Mouse (Mus musculus) hindbrain, embryonic 14.5 days (tissue): ENCODE measurements around the gene Smc3. TPM values are rescaled to one million over a fixed set of nuclear protein-coding genes. Genes with fewer than 3 reads are reported as not detected.

Experiments used
- ATAC-seq: fragments of 200-750 bp; cut with Nextera tagmentation; 2 replicates; pipeline ENCODE4 v1.8.0; 2017; ENCODE audit warnings: moderate number of reproducible peaks, mild to moderate bottlenecking, moderate TSS enrichment, moderate library complexity; ENCODE audit not compliant: low FRiP score
- DNase-seq: peaks from one replicate; pipeline ENCODE4 v3.0.0-alpha.2; 2015; ENCODE audit warnings: low spot score
- H3K27ac ChIP-seq: fragments of 300-500 bp; sonication (generic); 2 replicates; pipeline ENCODE4 v1.5.1; 2014; ENCODE audit warnings: mild to moderate bottlenecking, moderate library complexity
- H3K27me3 ChIP-seq: fragments of 300-500 bp; sonication (generic); 2 replicates; pipeline ENCODE4 v1.6.1; 2014; ENCODE audit warnings: mild to moderate bottlenecking, low read length, mixed read lengths; ENCODE audit not compliant: control insufficient read depth, insufficient read depth
- H3K36me3 ChIP-seq: fragments of 300-500 bp; sonication (generic); replicated peaks from 2 replicates; pipeline ENCODE4 v1.6.1; 2014; ENCODE audit not compliant: control insufficient read depth, insufficient read depth
- H3K4me1 ChIP-seq: fragments of 300-500 bp; sonication (generic); replicated peaks from 2 replicates; pipeline ENCODE4 v1.6.1; 2014; ENCODE audit warnings: antibody characterized with exemption, low read length, mixed read lengths; ENCODE audit not compliant: control insufficient read depth, insufficient read depth
- H3K4me2 ChIP-seq: fragments of 300-500 bp; sonication (generic); replicated peaks from 2 replicates; pipeline ENCODE4 v1.6.1; 2014; ENCODE audit warnings: mild to moderate bottlenecking, moderate library complexity
- H3K4me3 ChIP-seq: fragments of 300-500 bp; sonication (generic); replicated peaks from 2 replicates; pipeline ENCODE4 v1.5.1; 2014; ENCODE audit warnings: mild to moderate bottlenecking, low read length
- H3K9ac ChIP-seq: fragments of 300-500 bp; sonication (generic); 2 replicates; pipeline ENCODE4 v1.6.1; 2014
- H3K9me3 ChIP-seq: fragments of 300-500 bp; sonication (generic); 2 replicates; pipeline ENCODE4 v1.6.1; 2016; ENCODE audit warnings: low read length; ENCODE audit not compliant: control insufficient read depth
- WGBS: fragments of 180-500 bp; shearing (Covaris S2); extraction: QIAGEN DNeasy Blood & Tissue Kit; methylation state at CpG from one replicate; pipeline ENCODE4 v1.1.7; 2014; 5-methylcytosine and 5-hydroxymethylcytosine counted together
- polyA plus RNA-seq: library from polyadenylated mRNA; unstranded; fragments of >200 nt; fragmentation: Nextera tagmentation; extraction: Ambion mirVana; gene quantifications from 2 replicates; pipeline ENCODE4 v1.2.1, GENCODE M21; 2014

Gene Smc3
- 50.0 and 53.1 TPM in 2 replicates for polyA plus RNA-seq

- H3K27ac ChIP-seq: peak within 1 kb of the TSS; percentile 98
- peak within 1 kb of the TSS; percentile 93 for H3K4me3 ChIP-seq
- WGBS: under 1% methylated on average over 68 of the region's 70 CpGs
- ATAC-seq (peak; percentile 96), DNase-seq (peak; percentile 98)
- no peaks in the 10 kb centered on the region for H3K27me3 ChIP-seq
- peaks cover 20% of the 10 kb centered on the region for H3K4me1 ChIP-seq
- no peaks in the 10 kb centered on the region for H3K9me3 ChIP-seq
- peaks cover 7% of the 10 kb centered on the region; the same call in 1 of the 2 replicates for H3K36me3 ChIP-seq
- H3K9ac ChIP-seq: peak within 1 kb of the TSS; percentile 83
- H3K4me2 ChIP-seq: peak within 1 kb of the TSS; percentile 96
Observed at GRCm38 (mm10) chr19:53599757-53600539, at the start of gene Smc3. TSS of gene Smc3 (plus strand) at chr19:53600398.

GRCm38 (mm10) chr19:53550972-53551371, 49.2 kb upstream of the Smc3 start:
- Histone ChIP-seq H3K4me3 (no peak overlapping the region), H3K9me3 (no peaks in the 10 kb centered on the region), H3K27ac (no peak overlapping the region), H3K4me1 (peaks cover 5% of the 10 kb centered on the region; the same call in 1 of the 2 replicates), H3K9ac (no peak overlapping the region), H3K4me2 (no peak overlapping the region), H3K36me3 (no peaks in the 10 kb centered on the region), H3K27me3 (no peaks in the 10 kb centered on the region)
- no peak for ATAC-seq
- no peak for DNase-seq
- 86% methylated on average over 12 of the region's 12 CpGs for WGBS

- H3K9me3 ChIP-seq: no peaks in the 10 kb centered on the region
- whole genome bisulfite sequencing: 33% methylated on average over 10 of the region's 10 CpGs
- no peak for ATAC-seq
- no peak overlapping the region for H3K4me2 ChIP-seq
- H3K4me3 ChIP-seq: no peak overlapping the region
- no peaks in the 10 kb centered on the region for H3K27me3 ChIP-seq
- H3K36me3 ChIP-seq: no peaks in the 10 kb centered on the region
- no peak for DNase-seq
- no peak overlapping the region for H3K27ac ChIP-seq
- H3K4me1 ChIP-seq: peaks cover 7% of the 10 kb centered on the region; the same call in 1 of the 2 replicates
- no peak overlapping the region for H3K9ac ChIP-seq
Observed at GRCm38 (mm10) chr19:53552216-53552786, 47.9 kb upstream of the Smc3 start.

- 0 out of 2 replicates have a peak, but pooled peaks cover 7% of the 10 kb centered on the region for H3K4me1 ChIP-seq
- no peak overlapping the region for H3K27ac ChIP-seq
- H3K4me3 ChIP-seq: no peak overlapping the region
- H3K9ac ChIP-seq: no peak overlapping the region
- ATAC-seq (no peak), DNase-seq (no peak)
- 57% methylated on average over 6 of the region's 6 CpGs for WGBS
- no peaks in the 10 kb centered on the region for H3K9me3 ChIP-seq
- no peaks in the 10 kb centered on the region for H3K36me3 ChIP-seq
- H3K27me3 ChIP-seq: no peaks in the 10 kb centered on the region
- no peak overlapping the region for H3K4me2 ChIP-seq
Observed at GRCm38 (mm10) chr19:53552795-53553194, 47.4 kb upstream of the Smc3 start.

- no peak overlapping the region for H3K9ac ChIP-seq
- DNase-seq (no peak), ATAC-seq (no peak)
- H3K27me3 ChIP-seq: no peaks in the 10 kb centered on the region
- H3K27ac ChIP-seq: no peak overlapping the region
- H3K4me2 ChIP-seq: no peak overlapping the region
- WGBS: 88% methylated on average over 11 of the region's 11 CpGs
- no peaks in the 10 kb centered on the region for H3K36me3 ChIP-seq
- no peak overlapping the region for H3K4me3 ChIP-seq
- no peaks in the 10 kb centered on the region for H3K9me3 ChIP-seq
- H3K4me1 ChIP-seq: 0 out of 2 replicates have a peak, but pooled peaks cover 7% of the 10 kb centered on the region
Observed at GRCm38 (mm10) chr19:53554402-53554801, 45.8 kb upstream of the Smc3 start.

GRCm38 (mm10) chr19:53554981-53555616, 45.1 kb upstream of the Smc3 start:
- Histone ChIP-seq H3K4me2 (no peak overlapping the region), H3K9ac (no peak overlapping the region), H3K27ac (no peak overlapping the region), H3K36me3 (no peaks in the 10 kb centered on the region), H3K4me1 (0 out of 2 replicates have a peak, but pooled peaks cover 7% of the 10 kb centered on the region), H3K27me3 (no peaks in the 10 kb centered on the region), H3K9me3 (no peaks in the 10 kb centered on the region), H3K4me3 (no peak overlapping the region)
- 81% methylated on average over 5 of the region's 5 CpGs for WGBS
- DNase-seq (no peak), ATAC-seq (no peak)

GRCm38 (mm10) chr19:53556841-53557240, 43.4 kb upstream of the Smc3 start:
- 41% methylated on average over 6 of the region's 6 CpGs for WGBS
- H3K27ac ChIP-seq: no peak overlapping the region
- H3K27me3 ChIP-seq: no peaks in the 10 kb centered on the region

GRCm38 (mm10) chr19:53557267-53557936, 42.8 kb upstream of the Smc3 start:
- Histone ChIP-seq H3K4me1 (0 out of 2 replicates have a peak, but pooled peaks cover 7% of the 10 kb centered on the region), H3K27me3 (no peaks in the 10 kb centered on the region), H3K36me3 (no peaks in the 10 kb centered on the region), H3K9ac (no peak overlapping the region), H3K9me3 (no peaks in the 10 kb centered on the region), H3K4me2 (peak overlapping the region; percentile 36), H3K4me3 (no peak overlapping the region), H3K27ac (no peak overlapping the region)
- ATAC-seq: no peak
- DNase-seq: no peak
- 34% methylated on average over 20 of the region's 20 CpGs for WGBS

More at GRCm38 (mm10) chr19:53556841-53557240, 43.4 kb upstream of the Smc3 start:
- no peak for ATAC-seq
- Histone ChIP-seq H3K9me3 (no peaks in the 10 kb centered on the region), H3K9ac (no peak overlapping the region), H3K4me1 (0 out of 2 replicates have a peak, but pooled peaks cover 7% of the 10 kb centered on the region), H3K4me2 (peak overlapping the region; percentile 36), H3K36me3 (no peaks in the 10 kb centered on the region), H3K4me3 (no peak overlapping the region)
- no peak for DNase-seq

GRCm38 (mm10) chr19:53560436-53560835, 39.8 kb upstream of the Smc3 start:
- Histone ChIP-seq H3K9me3 (no peaks in the 10 kb centered on the region), H3K9ac (no peak overlapping the region), H3K27me3 (no peaks in the 10 kb centered on the region), H3K27ac (no peak overlapping the region), H3K4me3 (no peak overlapping the region), H3K4me2 (no peak overlapping the region), H3K36me3 (no peaks in the 10 kb centered on the region), H3K4me1 (0 out of 2 replicates have a peak, but pooled peaks cover 7% of the 10 kb centered on the region)
- no peak for DNase-seq
- ATAC-seq: no peak
- 81% methylated on average over 3 of the region's 3 CpGs for WGBS
